Mouse (Mus musculus) liver, adult 2 months (tissue): ENCODE data around the gene Col12a1.

ENCODE experiments used
- CTCF ChIP-seq: fragments of 200-500 bp; IDR thresholded peaks from 2 replicates; pipeline ENCODE4 v1.5.1; 2011; ENCODE audit warnings: low read depth, low read length, control low read depth
- POLR2A ChIP-seq: fragments of 200-500 bp; IDR thresholded peaks from 2 replicates; pipeline ENCODE4 v1.6.1; 2011; ENCODE audit warnings: low read length, control low read depth; ENCODE audit not compliant: insufficient read depth; ENCODE audit errors: extremely low read depth

DNA sequence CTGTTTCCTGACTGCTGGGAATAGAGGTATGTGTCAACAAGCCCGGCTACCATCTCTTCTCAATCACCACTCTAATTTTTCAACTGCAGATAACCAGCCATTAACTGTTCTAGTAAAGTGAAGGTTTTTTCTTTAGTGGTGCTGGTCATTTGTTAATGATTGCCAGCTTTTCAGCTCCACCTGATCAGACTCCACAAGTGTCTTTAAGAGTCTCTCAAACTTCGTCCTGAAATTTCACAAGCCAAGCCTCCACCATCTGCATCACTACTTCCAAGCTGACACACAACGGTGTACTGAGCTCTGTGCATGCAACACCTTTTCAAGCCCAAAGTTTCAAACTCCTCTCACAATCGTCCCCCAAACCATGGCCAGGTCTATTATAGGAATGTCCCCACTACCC is 46.7 kb upstream of the Col12a1 start:
- TF ChIP-seq CTCF (no peak), POLR2A (no peak)
